17 mouse cellular contexts compared by ENCODE assay signal in the genomic region with DNA sequence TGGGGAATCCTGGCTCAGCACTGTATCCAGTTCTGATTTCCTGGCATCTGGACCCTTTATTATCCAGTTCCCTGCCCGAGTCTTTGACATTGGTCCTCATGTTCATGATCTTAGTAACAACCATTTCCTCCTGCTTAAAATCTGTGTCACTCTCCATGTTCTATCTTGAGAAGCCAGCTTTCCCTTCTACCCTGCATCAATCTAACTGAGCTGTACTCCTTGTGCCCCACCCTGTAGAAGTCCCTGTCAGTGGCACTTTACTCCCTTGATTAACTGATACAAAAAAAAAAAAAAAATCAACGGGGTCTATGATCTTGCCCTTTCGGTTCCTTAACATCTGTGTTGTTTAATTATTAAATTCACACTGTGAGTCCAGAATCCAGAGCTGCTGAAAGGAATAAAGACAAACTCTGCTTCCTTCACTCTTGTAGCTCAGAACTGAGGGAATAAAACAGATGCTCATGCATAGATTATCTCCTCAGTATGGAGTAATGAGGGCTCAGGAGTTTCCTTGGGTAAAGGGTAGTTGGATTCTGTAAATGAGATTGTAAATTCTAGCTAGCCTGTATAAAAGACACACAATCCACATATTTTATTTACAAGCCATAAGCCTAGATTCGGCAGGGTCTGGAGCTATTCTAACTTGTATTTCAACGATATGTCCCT.
A peak's percentile ranks its signal among the peaks of the same experiment; 100 is the strongest.
DNase-seq lines count a peak whose midpoint lies in the region; ATAC-seq and TF ChIP-seq lines count a peak whose summit lies in the region.
"Had no signal": no experiment of that assay in that cellular context is flagged by ENCODE, and none has a peak within 500 bp of the region (broad histone marks: within the 10 kb centered on the region; RNA-seq: fewer than 3 reads in every experiment).

No protein-coding gene starts in this region.

- no peak for TF ChIP-seq CTCF in midbrain, postnatal 0 days (IDR thresholded peaks at IDR 0.05)
- TF ChIP-seq CTCF in forebrain, postnatal 0 days (IDR thresholded peaks at IDR 0.05; ENCODE audit: low read depth): no peak

- no peaks in the 10 kb centered on the region for H3K36me3 ChIP-seq in forebrain, embryonic 14.5 days (ENCODE audit: control insufficient read depth, insufficient read depth, low read length)
- no peaks in the 10 kb centered on the region for H3K36me3 ChIP-seq in forebrain, embryonic 12.5 days (replicated peaks)
- no peaks in the 10 kb centered on the region for H3K36me3 ChIP-seq in midbrain, embryonic 14.5 days (ENCODE audit: control insufficient read depth, insufficient read depth, low read length)
- H3K36me3 ChIP-seq in midbrain, postnatal 0 days (ENCODE audit: insufficient read depth, low read length): no peaks in the 10 kb centered on the region
- H3K36me3 ChIP-seq in forebrain, postnatal 0 days (ENCODE audit: insufficient read depth): no peaks in the 10 kb centered on the region
- H3K36me3 ChIP-seq: embryonic facial prominence, embryonic 13.5 days; heart, embryonic 12.5 days had no signal

- H3K27me3 ChIP-seq in forebrain, embryonic 14.5 days (replicated peaks; ENCODE audit: control insufficient read depth, insufficient read depth, low read length): no peaks in the 10 kb centered on the region
- H3K27me3 ChIP-seq in forebrain, embryonic 12.5 days: no peaks in the 10 kb centered on the region
- no peaks in the 10 kb centered on the region for H3K27me3 ChIP-seq in midbrain, embryonic 14.5 days (ENCODE audit: control insufficient read depth, insufficient read depth, low read length)
- H3K27me3 ChIP-seq in midbrain, postnatal 0 days (ENCODE audit: insufficient read depth, low read length): no peaks in the 10 kb centered on the region
- H3K27me3 ChIP-seq in forebrain, postnatal 0 days (ENCODE audit: insufficient read depth, low read length): no peaks in the 10 kb centered on the region
- H3K27me3 ChIP-seq: embryonic facial prominence, embryonic 13.5 days; heart, embryonic 12.5 days had no signal

- no peak overlapping the region for H3K4me2 ChIP-seq in forebrain, embryonic 14.5 days (ENCODE audit: low read length)
- H3K4me2 ChIP-seq in forebrain, embryonic 12.5 days: no peak overlapping the region
- no peak overlapping the region for H3K4me2 ChIP-seq in midbrain, embryonic 14.5 days (ENCODE audit: low read length)
- no peak overlapping the region for H3K4me2 ChIP-seq in midbrain, postnatal 0 days (ENCODE audit: low read depth, low read length, poor library complexity, severe bottlenecking)
- H3K4me2 ChIP-seq in forebrain, postnatal 0 days (ENCODE audit: low read depth): no peak overlapping the region
- H3K4me2 ChIP-seq: embryonic facial prominence, embryonic 13.5 days; heart, embryonic 12.5 days had no signal

- peak; percentile 55; the same call in 1 of the 2 replicates for ATAC-seq in forebrain, embryonic 14.5 days
- ATAC-seq in forebrain, embryonic 12.5 days (ENCODE audit: low FRiP score): no peak
- no peak for ATAC-seq in midbrain, embryonic 14.5 days (ENCODE audit: low FRiP score, low TSS enrichment)
- ATAC-seq in midbrain, postnatal 0 days (ENCODE audit: low FRiP score): no peak
- peak; percentile 91 for ATAC-seq in forebrain, postnatal 0 days
- ATAC-seq: hindbrain, embryonic 16.5 days; inflammation-experienced regulatory T-cells, adult 6 months had no signal

- WGBS in forebrain, embryonic 14.5 days: 82% methylated on average over 5 of the region's 5 CpGs
- WGBS in forebrain, embryonic 12.5 days: 84% methylated on average over 5 of the region's 5 CpGs
- whole genome bisulfite sequencing in midbrain, embryonic 14.5 days: 75% methylated on average over 5 of the region's 5 CpGs
- 71% methylated on average over 5 of the region's 5 CpGs for WGBS in midbrain, postnatal 0 days
- WGBS in forebrain, postnatal 0 days: 64% methylated on average over 5 of the region's 5 CpGs

- peak; percentile 40 for DNase-seq in forebrain, embryonic 14.5 days (ENCODE audit: low spot score)
- DNase-seq in midbrain, embryonic 14.5 days: peak; percentile 13
- no peak for DNase-seq in midbrain, postnatal 0 days (ENCODE audit: low spot score)
- peak; percentile 15 for DNase-seq in brain, adult 2 months (ENCODE audit: low read depth, low spot score)
- peak; percentile 17 for DNase-seq in forebrain, postnatal 0 days
- DNase-seq in left cerebral cortex, adult 11 months (ENCODE audit: low spot score): no peak
- DNase-seq: adrenal gland, postnatal 10 days; cerebellum, adult 18-20 months; cerebellum, adult 9-11 months; cerebellum, postnatal 36 days; gastrocnemius, adult 2 months; gastrocnemius, postnatal 25 days had no signal

- H3K4me3 ChIP-seq in forebrain, embryonic 14.5 days (ENCODE audit: low read depth, low read length): no peak overlapping the region
- no peak overlapping the region for H3K4me3 ChIP-seq in forebrain, embryonic 12.5 days (replicated peaks)
- H3K4me3 ChIP-seq in midbrain, embryonic 14.5 days (replicated peaks; ENCODE audit: low read depth, low read length): no peak overlapping the region
- no peak overlapping the region for H3K4me3 ChIP-seq in midbrain, postnatal 0 days (ENCODE audit: low read depth, low read length)
- H3K4me3 ChIP-seq in forebrain, postnatal 0 days (ENCODE audit: low read depth, low read length): no peak overlapping the region
- H3K4me3 ChIP-seq: embryonic facial prominence, embryonic 13.5 days; gastrocnemius, adult 2 months; heart, embryonic 12.5 days had no signal

- H3K9ac ChIP-seq in forebrain, embryonic 14.5 days (ENCODE audit: low read length): no peak overlapping the region
- no peak overlapping the region for H3K9ac ChIP-seq in forebrain, embryonic 12.5 days
- no peak overlapping the region for H3K9ac ChIP-seq in midbrain, embryonic 14.5 days (replicated peaks; ENCODE audit: low read length)
- no peak overlapping the region for H3K9ac ChIP-seq in midbrain, postnatal 0 days (replicated peaks; ENCODE audit: low read length, poor library complexity, severe bottlenecking)
- H3K9ac ChIP-seq in forebrain, postnatal 0 days: no peak overlapping the region
- H3K9ac ChIP-seq: embryonic facial prominence, embryonic 13.5 days; heart, embryonic 12.5 days had no signal

- no peak overlapping the region for H3K27ac ChIP-seq in forebrain, embryonic 14.5 days (ENCODE audit: low read depth, low read length)
- H3K27ac ChIP-seq in forebrain, embryonic 12.5 days: no peak overlapping the region
- H3K27ac ChIP-seq in midbrain, embryonic 14.5 days (replicated peaks; ENCODE audit: low read depth, low read length): no peak overlapping the region
- H3K27ac ChIP-seq in midbrain, postnatal 0 days (ENCODE audit: low read depth, low read length): no peak overlapping the region
- peak overlapping the region; percentile 15; the same call in 1 of the 2 replicates for H3K27ac ChIP-seq in forebrain, postnatal 0 days (ENCODE audit: low read depth, low read length)
- H3K27ac ChIP-seq: embryonic facial prominence, embryonic 13.5 days; gastrocnemius, adult 2 months had no signal

- no peaks in the 10 kb centered on the region for H3K4me1 ChIP-seq in forebrain, embryonic 14.5 days (ENCODE audit: control insufficient read depth, insufficient read depth, low read length)
- H3K4me1 ChIP-seq in forebrain, embryonic 12.5 days: no peaks in the 10 kb centered on the region
- no peaks in the 10 kb centered on the region for H3K4me1 ChIP-seq in midbrain, embryonic 14.5 days (ENCODE audit: control insufficient read depth, insufficient read depth, low read length)
- no peaks in the 10 kb centered on the region for H3K4me1 ChIP-seq in midbrain, postnatal 0 days (ENCODE audit: insufficient read depth, low read length)
- no peaks in the 10 kb centered on the region for H3K4me1 ChIP-seq in forebrain, postnatal 0 days (ENCODE audit: insufficient read depth)
- H3K4me1 ChIP-seq: embryonic facial prominence, embryonic 13.5 days; heart, embryonic 12.5 days had no signal

- H3K9me3 ChIP-seq in forebrain, embryonic 14.5 days (replicated peaks; ENCODE audit: control insufficient read depth, low read length): no peaks in the 10 kb centered on the region
- H3K9me3 ChIP-seq in forebrain, embryonic 12.5 days: no peaks in the 10 kb centered on the region
- no peaks in the 10 kb centered on the region for H3K9me3 ChIP-seq in midbrain, embryonic 14.5 days (ENCODE audit: control insufficient read depth, low read length)
- H3K9me3 ChIP-seq in midbrain, postnatal 0 days (ENCODE audit: low read length): no peaks in the 10 kb centered on the region
- H3K9me3 ChIP-seq in forebrain, postnatal 0 days (ENCODE audit: low read length): no peaks in the 10 kb centered on the region
- H3K9me3 ChIP-seq: embryonic facial prominence, embryonic 13.5 days; heart, embryonic 12.5 days had no signal

Comparison
In these comparisons a context has a peak if more than half of its experiments do, and no peak if none do; other contexts are left out.
1. ATAC-seq: peak in forebrain, embryonic 14.5 days (single experiment) and forebrain, postnatal 0 days (single experiment); none in forebrain, embryonic 12.5 days (single experiment), midbrain, embryonic 14.5 days (single experiment) and midbrain, postnatal 0 days (single experiment).
2. DNase-seq: peak in forebrain, embryonic 14.5 days (single experiment), midbrain, embryonic 14.5 days (single experiment), brain, adult 2 months (single experiment) and forebrain, postnatal 0 days (single experiment); none in midbrain, postnatal 0 days (single experiment) and left cerebral cortex, adult 11 months (single experiment).